Mouse (Mus musculus) midbrain, embryonic 15.5 days (tissue): ENCODE data around the gene Cav3. TPM values are rescaled to one million over a fixed set of nuclear protein-coding genes. Genes with fewer than 3 reads are reported as not detected.
A peak's percentile ranks its signal among the peaks of the same experiment; 100 is the strongest.

ENCODE experiments used
- ATAC-seq: fragments of 200-750 bp; cut with Nextera tagmentation; replicated peaks from 2 replicates; pipeline ENCODE4 v1.8.0; 2017; ENCODE audit warnings: moderate TSS enrichment
- H3K27ac ChIP-seq: fragments of 300-500 bp; sonication (generic); 2 replicates; pipeline ENCODE4 v1.5.1; 2015; ENCODE audit warnings: mild to moderate bottlenecking, inconsistent platforms
- H3K27me3 ChIP-seq: fragments of 300-500 bp; sonication (generic); replicated peaks from 2 replicates; pipeline ENCODE4 v1.6.1; 2015; ENCODE audit warnings: inconsistent platforms
- H3K36me3 ChIP-seq: fragments of 300-500 bp; sonication (generic); replicated peaks from 2 replicates; pipeline ENCODE4 v1.6.1; 2015; ENCODE audit warnings: inconsistent platforms
- H3K4me1 ChIP-seq: fragments of 300-500 bp; sonication (generic); 2 replicates; pipeline ENCODE4 v1.6.1; 2015; ENCODE audit warnings: inconsistent platforms
- H3K4me2 ChIP-seq: fragments of 300-500 bp; sonication (generic); 2 replicates; pipeline ENCODE4 v1.6.1; 2015; ENCODE audit warnings: inconsistent platforms, mild to moderate bottlenecking, moderate library complexity
- H3K4me3 ChIP-seq: fragments of 300-500 bp; sonication (generic); 2 replicates; pipeline ENCODE4 v1.5.1; 2015; ENCODE audit warnings: mild to moderate bottlenecking, inconsistent platforms
- H3K9ac ChIP-seq: fragments of 300-500 bp; sonication (generic); 2 replicates; pipeline ENCODE4 v1.6.1; 2015; ENCODE audit warnings: mild to moderate bottlenecking, inconsistent platforms
- H3K9me3 ChIP-seq: fragments of 300-500 bp; sonication (generic); 2 replicates; pipeline ENCODE4 v1.6.1; 2016; ENCODE audit warnings: inconsistent platforms
- WGBS: fragments of 180-500 bp; shearing (Covaris S2); methylation state at CpG from one replicate; pipeline ENCODE4 v1.1.7; 2015; ENCODE audit warnings: mixed read lengths; 5-methylcytosine and 5-hydroxymethylcytosine counted together
- polyA plus RNA-seq: library from polyadenylated mRNA; unstranded; fragments of >200 nt; fragmentation: Nextera tagmentation; extraction: Ambion mirVana; gene quantifications from 2 replicates; pipeline ENCODE4 v1.2.1, GENCODE M21; 2015

Gene Cav3
- polyA plus RNA-seq, 1 experiment from 2014 or later = not detected

GRCm38 (mm10) chr6:112487993-112488392, 28.7 kb downstream of the Cav3 start:
- Histone ChIP-seq H3K4me3 (no peak overlapping the region), H3K27me3 (peaks cover 45% of the 10 kb centered on the region), H3K9me3 (no peaks in the 10 kb centered on the region), H3K27ac (no peak overlapping the region), H3K36me3 (no peaks in the 10 kb centered on the region), H3K9ac (no peak overlapping the region), H3K4me1 (peaks cover 21% of the 10 kb centered on the region), H3K4me2 (no peak overlapping the region)
- WGBS = 77% methylated on average over 5 of the region's 5 CpGs
- no peak for ATAC-seq

GRCm38 (mm10) chr6:112488821-112489180, 29.5 kb downstream of the Cav3 start:
- WGBS = 35% methylated on average over 24 of the region's 24 CpGs
- Histone ChIP-seq H3K27ac (no peak overlapping the region), H3K4me2 (peak overlapping the region; percentile 69), H3K9ac (peak overlapping the region; percentile 35), H3K4me1 (peaks cover 21% of the 10 kb centered on the region), H3K27me3 (peaks cover 45% of the 10 kb centered on the region), H3K4me3 (peak overlapping the region; percentile 39), H3K9me3 (no peaks in the 10 kb centered on the region), H3K36me3 (no peaks in the 10 kb centered on the region)
- ATAC-seq = no peak

DNA sequence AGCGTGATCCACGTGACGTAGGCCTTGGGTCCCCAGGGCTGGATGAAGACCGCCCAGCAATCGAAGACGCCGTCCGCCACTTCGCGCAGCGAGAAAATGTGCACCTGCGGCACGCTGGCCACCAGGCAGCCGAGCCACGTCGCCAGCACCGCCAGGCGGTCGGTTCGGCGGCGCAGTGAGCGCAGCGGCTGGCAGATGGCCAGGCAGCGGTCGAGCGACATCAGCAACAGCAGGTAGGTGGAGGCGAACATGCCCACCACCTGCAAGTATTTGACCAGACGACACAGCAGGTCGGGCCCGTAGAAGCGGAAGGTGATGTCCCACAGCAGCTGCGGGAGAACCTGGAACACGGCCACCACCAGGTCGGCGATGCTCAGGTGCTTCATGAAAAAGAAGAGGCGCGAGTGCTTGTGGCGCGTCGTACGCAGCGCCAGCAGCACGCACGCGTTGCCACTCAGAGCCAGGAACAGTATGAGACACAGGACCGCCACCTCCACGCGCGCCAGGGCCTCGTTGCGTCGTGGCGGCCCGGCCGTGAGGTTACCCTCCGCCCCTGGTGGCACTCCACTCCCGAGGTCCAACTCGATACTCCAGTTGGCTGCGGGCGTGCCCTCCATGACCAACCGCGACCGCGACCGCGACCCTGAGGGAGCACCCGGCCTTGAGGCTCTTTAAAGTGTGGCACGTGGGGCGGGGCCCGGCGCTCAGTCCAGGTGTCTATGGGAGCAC, 30.0 kb downstream of the Cav3 start:
- Histone ChIP-seq H3K4me3 (peak overlapping the region; percentile 39), H3K4me2 (peak overlapping the region; percentile 69), H3K36me3 (no peaks in the 10 kb centered on the region), H3K27ac (no peak overlapping the region), H3K9ac (peak overlapping the region; percentile 35), H3K4me1 (peaks cover 21% of the 10 kb centered on the region), H3K27me3 (peaks cover 45% of the 10 kb centered on the region), H3K9me3 (no peaks in the 10 kb centered on the region)
- 5% methylated on average over 72 of the region's 72 CpGs for WGBS
- peak; percentile 55 for ATAC-seq

- H3K27me3 ChIP-seq = peaks cover 45% of the 10 kb centered on the region
- ATAC-seq = peak; percentile 24
- no peak within 1 kb of the TSS for H3K27ac ChIP-seq
- no peaks in the 10 kb centered on the region for H3K9me3 ChIP-seq
- peak within 1 kb of the TSS; percentile 42 for H3K9ac ChIP-seq
- H3K4me2 ChIP-seq = peak within 1 kb of the TSS; percentile 69
- H3K36me3 ChIP-seq = no peaks in the 10 kb centered on the region
- WGBS = 10% methylated on average over 24 of the region's 24 CpGs
- peak within 1 kb of the TSS; percentile 39 for H3K4me3 ChIP-seq
- H3K4me1 ChIP-seq = peaks cover 21% of the 10 kb centered on the region
Measured at GRCm38 (mm10) chr6:112489910-112490559, 30.7 kb downstream of the Cav3 start, which contains the start of gene Oxtr. TSS of gene Oxtr (minus strand) at chr6:112489943.

- 2% methylated on average over 35 of the region's 35 CpGs for WGBS
- Histone ChIP-seq H3K27me3 (peaks cover 42% of the 10 kb centered on the region), H3K36me3 (no peaks in the 10 kb centered on the region), H3K27ac (no peak overlapping the region), H3K9ac (peak overlapping the region; percentile 42; the same call in 1 of the 2 replicates), H3K4me2 (peak overlapping the region; percentile 69), H3K4me3 (peak overlapping the region; percentile 39), H3K4me1 (peaks cover 21% of the 10 kb centered on the region), H3K9me3 (no peaks in the 10 kb centered on the region)
- ATAC-seq = peak; percentile 58
Measured at GRCm38 (mm10) chr6:112490625-112491242, 31.4 kb downstream of the Cav3 start.

- Histone ChIP-seq H3K9me3 (no peaks in the 10 kb centered on the region), H3K27ac (no peak overlapping the region), H3K9ac (no peak overlapping the region), H3K4me1 (peaks cover 21% of the 10 kb centered on the region), H3K4me3 (no peak overlapping the region), H3K27me3 (peaks cover 41% of the 10 kb centered on the region), H3K4me2 (no peak overlapping the region), H3K36me3 (no peaks in the 10 kb centered on the region)
- WGBS = 68% methylated on average over 8 of the region's 8 CpGs
- ATAC-seq = no peak
Measured at GRCm38 (mm10) chr6:112491521-112491920, 32.2 kb downstream of the Cav3 start.

- no peak overlapping the region for H3K27ac ChIP-seq
- H3K9me3 ChIP-seq = no peaks in the 10 kb centered on the region
- peaks cover 21% of the 10 kb centered on the region for H3K4me1 ChIP-seq
- WGBS = 91% methylated on average over 6 of the region's 6 CpGs
- H3K36me3 ChIP-seq = no peaks in the 10 kb centered on the region
- no peak for ATAC-seq
- no peak overlapping the region for H3K9ac ChIP-seq
- no peak overlapping the region for H3K4me3 ChIP-seq
- H3K4me2 ChIP-seq = no peak overlapping the region
- peaks cover 31% of the 10 kb centered on the region for H3K27me3 ChIP-seq
Measured at GRCm38 (mm10) chr6:112492656-112493055, 33.4 kb downstream of the Cav3 start.

GRCm38 (mm10) chr6:112493371-112493770, 34.1 kb downstream of the Cav3 start:
- no peaks in the 10 kb centered on the region for H3K36me3 ChIP-seq
- 91% methylated on average over 9 of the region's 9 CpGs for WGBS
- no peak for ATAC-seq

DNA sequence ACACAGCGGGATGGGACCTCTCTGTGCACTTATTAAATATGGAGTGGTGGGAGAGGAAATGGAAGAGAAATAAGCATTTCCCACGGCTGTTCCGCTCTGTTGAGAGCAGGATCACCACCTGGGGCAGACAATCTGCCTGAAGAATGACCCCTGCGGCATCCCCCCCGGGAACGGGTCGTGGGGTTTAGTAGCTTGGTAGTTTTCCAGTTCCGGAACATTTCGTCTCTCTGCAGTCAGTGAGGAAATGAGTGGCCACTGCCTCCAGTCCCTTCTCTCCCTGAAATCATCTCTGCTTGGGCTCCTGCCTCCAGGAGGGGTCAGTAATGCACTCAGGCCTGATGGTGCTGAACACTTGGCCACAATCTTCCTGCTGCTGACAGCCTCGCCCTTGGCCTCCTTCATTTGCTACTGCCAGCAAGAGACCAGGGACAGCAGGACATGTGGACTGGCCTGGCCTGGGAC, 35.3 kb downstream of the Cav3 start:
- Histone ChIP-seq H3K4me2 (no peak overlapping the region), H3K4me3 (no peak overlapping the region), H3K27ac (no peak overlapping the region), H3K27me3 (peaks cover 11% of the 10 kb centered on the region), H3K9me3 (no peaks in the 10 kb centered on the region), H3K9ac (no peak overlapping the region), H3K36me3 (no peaks in the 10 kb centered on the region), H3K4me1 (peaks cover 11% of the 10 kb centered on the region)
- no peak for ATAC-seq
- 39% methylated on average over 10 of the region's 10 CpGs for WGBS

More at GRCm38 (mm10) chr6:112493371-112493770, 34.1 kb downstream of the Cav3 start:
- Histone ChIP-seq H3K27ac (no peak overlapping the region), H3K9me3 (no peaks in the 10 kb centered on the region), H3K4me1 (peaks cover 21% of the 10 kb centered on the region), H3K9ac (no peak overlapping the region), H3K27me3 (peaks cover 24% of the 10 kb centered on the region), H3K4me2 (no peak overlapping the region), H3K4me3 (no peak overlapping the region)

GRCm38 (mm10) chr6:112495219-112495618, 35.9 kb downstream of the Cav3 start:
- ATAC-seq = no peak
- Histone ChIP-seq H3K4me1 (peaks cover 5% of the 10 kb centered on the region), H3K9ac (no peak overlapping the region), H3K27ac (no peak overlapping the region), H3K4me3 (no peak overlapping the region), H3K4me2 (no peak overlapping the region), H3K9me3 (no peaks in the 10 kb centered on the region), H3K27me3 (peaks cover 5% of the 10 kb centered on the region), H3K36me3 (no peaks in the 10 kb centered on the region)
- 64% methylated on average over 4 of the region's 4 CpGs for WGBS

DNA sequence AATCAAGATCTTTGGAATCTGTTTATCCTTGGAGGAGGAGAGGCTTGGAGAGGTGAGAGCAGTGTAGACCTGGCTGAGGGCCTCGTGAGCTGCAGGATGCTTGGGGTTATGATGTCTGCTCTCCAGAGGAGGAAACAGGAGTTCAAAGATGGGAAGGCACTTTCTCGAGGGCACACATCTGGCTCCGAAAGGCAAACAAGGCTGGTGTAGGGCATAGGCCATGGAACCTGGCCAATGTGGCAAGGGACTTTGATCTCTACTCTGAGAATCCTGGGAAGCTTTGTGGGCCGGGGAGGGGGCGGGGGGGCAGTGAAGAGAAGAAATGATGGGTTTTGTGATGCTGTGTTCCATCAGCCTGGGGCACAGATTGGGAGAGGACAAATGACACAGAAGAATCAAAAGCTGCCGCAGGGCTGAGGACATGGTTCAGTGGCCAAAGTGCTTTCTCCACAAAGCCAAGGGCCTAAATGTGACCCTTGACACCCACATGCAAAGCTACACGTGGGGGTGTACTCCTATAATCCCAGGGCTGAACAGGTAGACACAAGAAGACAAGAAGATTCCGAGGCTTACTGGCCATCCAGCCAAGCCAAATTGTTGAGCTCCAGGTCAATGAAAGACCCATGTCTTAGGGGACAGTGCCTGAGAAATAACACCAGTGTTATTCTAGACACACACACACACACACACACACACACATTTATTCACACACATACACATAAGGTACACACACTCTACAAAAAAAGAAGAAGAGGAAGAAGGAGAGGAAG, 37.2 kb downstream of the Cav3 start:
- Histone ChIP-seq H3K36me3 (no peaks in the 10 kb centered on the region), H3K4me3 (no peak overlapping the region), H3K4me1 (no peaks in the 10 kb centered on the region), H3K4me2 (no peak overlapping the region), H3K9me3 (no peaks in the 10 kb centered on the region), H3K9ac (no peak overlapping the region), H3K27me3 (peaks cover 4% of the 10 kb centered on the region), H3K27ac (no peak overlapping the region)
- WGBS = 60% methylated on average over 8 of the region's 8 CpGs
- ATAC-seq = no peak

GRCm38 (mm10) chr6:112497456-112497855, 38.2 kb downstream of the Cav3 start:
- no peaks in the 10 kb centered on the region for H3K27me3 ChIP-seq
- 93% methylated on average over 2 of the region's 2 CpGs for WGBS
- H3K4me1 ChIP-seq = no peaks in the 10 kb centered on the region
- no peak overlapping the region for H3K4me3 ChIP-seq
- ATAC-seq = no peak
- no peaks in the 10 kb centered on the region for H3K9me3 ChIP-seq
- H3K9ac ChIP-seq = no peak overlapping the region
- no peak overlapping the region for H3K4me2 ChIP-seq
- no peak overlapping the region for H3K27ac ChIP-seq
- no peaks in the 10 kb centered on the region for H3K36me3 ChIP-seq
